Mouse (Mus musculus) cerebellum, adult 2 months (tissue): Measurements from ENCODE around the gene Sec14l1.

Source experiments
- CTCF ChIP-seq: fragments of 200-500 bp; IDR thresholded peaks from 2 replicates; pipeline ENCODE4 v1.5.1; 2011; ENCODE audit warnings: low read depth, mild to moderate bottlenecking, control low read depth, low read length, moderate library complexity, borderline replicate concordance; ENCODE audit not compliant: insufficient read depth
- POLR2A ChIP-seq: fragments of 200-500 bp; IDR thresholded peaks from 2 replicates; pipeline ENCODE4 v1.6.1; 2011; ENCODE audit warnings: low read length, control low read depth, borderline replicate concordance; ENCODE audit not compliant: insufficient read depth

DNA sequence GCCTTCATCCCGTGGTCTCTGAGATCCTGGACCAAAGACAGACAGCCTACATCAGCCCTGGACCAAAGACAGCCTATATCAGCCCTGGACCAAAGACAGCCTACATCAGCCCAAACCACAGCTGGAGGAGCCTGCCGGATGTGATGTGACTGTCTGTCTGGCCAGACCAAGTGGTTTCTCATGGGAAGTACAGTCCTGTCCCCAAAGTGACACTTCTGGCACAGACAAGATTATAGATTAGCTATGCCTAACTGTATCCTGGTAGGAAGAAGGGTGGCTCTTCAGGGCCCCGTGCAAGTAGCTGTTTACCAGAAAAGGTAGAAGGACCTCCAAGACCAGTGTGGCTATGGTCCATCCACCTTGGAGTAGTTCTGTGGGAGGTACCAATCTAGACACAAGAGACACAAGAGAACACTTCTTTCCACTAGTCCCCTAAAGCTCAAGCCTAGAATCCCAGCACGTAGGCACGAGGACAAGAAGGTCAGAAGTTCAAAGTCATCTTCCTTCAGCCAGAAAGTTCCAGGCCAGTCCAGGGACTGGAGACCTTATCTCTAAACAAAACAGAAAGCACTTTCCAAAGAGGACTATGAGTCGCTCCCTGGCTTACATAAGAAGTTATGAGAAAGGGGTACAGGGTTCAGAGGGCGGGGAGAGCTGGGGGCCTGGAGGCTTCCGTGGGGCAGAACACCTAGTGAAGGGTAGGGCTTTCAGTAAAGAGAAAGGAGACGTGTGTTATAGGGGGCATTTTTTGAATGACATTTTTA, 27.8 kb upstream of the Sec14l1 start:
- TF ChIP-seq POLR2A (no peak), CTCF (no peak)
